Mouse (Mus musculus): ENCODE data around the gene Rnf225.

- no peak for TF ChIP-seq CTCF (IDR thresholded peaks at IDR 0.05; ENCODE audit: insufficient read depth, low read length)
- peak; percentile 67; the same call in 1 of the 2 replicates for TF ChIP-seq POLR2A (IDR thresholded peaks at IDR 0.05; ENCODE audit: borderline replicate concordance, extremely low read depth, low read depth, low read length)
These were observed 29.4 kb upstream of the Rnf225 start, which contains the start of gene Zscan22 for GRCm38 (mm10) chr7:12897655-12898410.

Data from lung, adult 2 months (tissue).